Mouse (Mus musculus): ENCODE data around the gene Tacc3. TPM values are rescaled to one million over a fixed set of nuclear protein-coding genes. Genes with fewer than 3 reads are reported as not detected.
A peak's percentile ranks its signal among the peaks of the same experiment; 100 is the strongest.

Gene Tacc3
- polyA plus RNA-seq, 1 experiment from 2014 or later: 316 TPM

DNA sequence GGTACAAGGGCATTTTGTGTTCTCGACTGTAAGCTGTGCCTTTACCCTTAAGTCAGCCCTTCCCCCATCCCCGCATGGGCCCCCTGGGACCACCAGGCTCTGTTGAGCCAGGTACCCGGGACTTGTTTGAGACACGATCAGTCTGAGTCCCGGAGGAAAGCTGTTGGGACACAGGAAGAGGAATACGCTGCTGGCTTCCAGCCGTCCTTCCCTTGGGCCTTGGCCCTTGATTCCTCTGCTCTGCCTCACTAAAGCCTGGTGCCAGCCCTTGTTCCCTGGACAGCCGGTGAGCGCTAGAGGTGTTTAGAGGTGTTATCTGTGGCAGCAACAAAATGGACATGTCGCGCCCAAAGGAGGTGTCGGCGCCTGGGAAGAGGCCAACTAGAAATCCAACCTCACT, 42.1 kb downstream of the Tacc3 start:
- no peaks in the 10 kb centered on the region for H3K9me3 ChIP-seq (ENCODE audit: control insufficient read depth, low read length)
- H3K27me3 ChIP-seq (ENCODE audit: control insufficient read depth, insufficient read depth, low read length): peaks cover 7% of the 10 kb centered on the region; the same call in 1 of the 2 replicates
- no peak overlapping the region for H3K27ac ChIP-seq (replicated peaks; ENCODE audit: low read depth, low read length)
- no peak for DNase-seq (ENCODE audit: low spot score)
- H3K36me3 ChIP-seq (ENCODE audit: control insufficient read depth, insufficient read depth, low read length): no peaks in the 10 kb centered on the region
- H3K4me1 ChIP-seq (ENCODE audit: control insufficient read depth, insufficient read depth, low read length): peaks cover 45% of the 10 kb centered on the region
- no peak overlapping the region for H3K4me2 ChIP-seq (ENCODE audit: low read depth, severe bottlenecking)
- no peak overlapping the region for H3K9ac ChIP-seq (ENCODE audit: low read length)
- no peak for ATAC-seq (ENCODE audit: insufficient number of reproducible peaks, low FRiP score, low TSS enrichment, low read depth)
- no peak overlapping the region for H3K4me3 ChIP-seq (ENCODE audit: low read depth, low read length)
- WGBS: 31% methylated on average over 13 of the region's 13 CpGs

DNA sequence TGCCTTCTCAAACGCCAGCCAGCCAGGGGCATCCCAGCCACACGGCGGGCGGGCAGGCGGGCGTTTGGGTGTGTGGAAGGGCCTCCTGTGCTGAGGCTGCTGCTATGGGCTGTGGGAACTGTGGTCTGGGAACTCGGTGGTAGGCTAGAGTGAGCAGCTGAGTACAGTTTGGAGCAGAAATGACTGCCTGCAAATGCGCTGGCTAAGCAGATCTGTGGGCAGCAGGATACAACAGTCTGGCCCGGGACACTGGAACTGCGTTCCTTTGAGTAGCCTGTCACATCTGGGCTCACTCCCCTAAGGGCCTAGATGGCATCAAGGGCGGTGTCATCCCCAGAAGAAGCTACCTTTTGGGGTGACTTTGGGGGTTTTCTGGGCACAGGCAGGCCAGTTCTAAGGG, 43.9 kb downstream of the Tacc3 start:
- peaks cover 38% of the 10 kb centered on the region for H3K4me1 ChIP-seq (ENCODE audit: control insufficient read depth, insufficient read depth, low read length)
- H3K9ac ChIP-seq (ENCODE audit: low read length): no peak overlapping the region
- DNase-seq (ENCODE audit: low spot score): no peak
- H3K27me3 ChIP-seq (ENCODE audit: control insufficient read depth, insufficient read depth, low read length): no peaks in the 10 kb centered on the region
- no peak overlapping the region for H3K27ac ChIP-seq (replicated peaks; ENCODE audit: low read depth, low read length)
- WGBS: 83% methylated on average over 11 of the region's 11 CpGs
- no peak overlapping the region for H3K4me3 ChIP-seq (ENCODE audit: low read depth, low read length)
- no peaks in the 10 kb centered on the region for H3K36me3 ChIP-seq (ENCODE audit: control insufficient read depth, insufficient read depth, low read length)
- no peak overlapping the region for H3K4me2 ChIP-seq (ENCODE audit: low read depth, severe bottlenecking)
- no peaks in the 10 kb centered on the region for H3K9me3 ChIP-seq (ENCODE audit: control insufficient read depth, low read length)
- ATAC-seq (ENCODE audit: insufficient number of reproducible peaks, low FRiP score, low TSS enrichment, low read depth): no peak

DNA sequence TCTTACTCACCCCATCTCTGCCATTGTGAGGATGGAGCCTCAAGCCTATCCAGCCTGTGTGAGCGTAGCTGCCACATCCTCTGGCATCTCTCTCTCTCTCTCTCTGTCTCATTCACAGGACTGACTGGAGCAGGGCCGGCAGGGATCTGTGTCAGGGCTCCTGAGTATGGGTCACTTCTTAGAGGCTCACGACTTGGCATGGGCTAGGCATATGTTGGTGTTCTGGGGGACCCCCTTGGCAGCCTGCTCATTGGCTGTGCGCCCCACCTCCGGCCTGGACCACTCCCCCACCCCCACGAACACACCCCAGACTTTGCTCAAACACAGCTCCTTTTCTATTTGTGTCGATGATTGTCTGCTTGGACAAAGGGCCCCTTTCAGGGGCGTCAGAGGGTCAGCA, 46.1 kb downstream of the Tacc3 start:
- H3K4me1 ChIP-seq (ENCODE audit: control insufficient read depth, insufficient read depth, low read length): peaks cover 23% of the 10 kb centered on the region
- 75% methylated on average over 8 of the region's 8 CpGs for WGBS
- H3K9me3 ChIP-seq (ENCODE audit: control insufficient read depth, low read length): no peaks in the 10 kb centered on the region
- H3K36me3 ChIP-seq (ENCODE audit: control insufficient read depth, insufficient read depth, low read length): no peaks in the 10 kb centered on the region
- ATAC-seq (ENCODE audit: insufficient number of reproducible peaks, low FRiP score, low TSS enrichment, low read depth) (no peak), DNase-seq (ENCODE audit: low spot score) (no peak)
- no peak overlapping the region for H3K27ac ChIP-seq (replicated peaks; ENCODE audit: low read depth, low read length)
- no peak overlapping the region for H3K9ac ChIP-seq (ENCODE audit: low read length)
- no peak overlapping the region for H3K4me2 ChIP-seq (ENCODE audit: low read depth, severe bottlenecking)
- no peak overlapping the region for H3K4me3 ChIP-seq (ENCODE audit: low read depth, low read length)
- H3K27me3 ChIP-seq (ENCODE audit: control insufficient read depth, insufficient read depth, low read length): no peaks in the 10 kb centered on the region

DNA sequence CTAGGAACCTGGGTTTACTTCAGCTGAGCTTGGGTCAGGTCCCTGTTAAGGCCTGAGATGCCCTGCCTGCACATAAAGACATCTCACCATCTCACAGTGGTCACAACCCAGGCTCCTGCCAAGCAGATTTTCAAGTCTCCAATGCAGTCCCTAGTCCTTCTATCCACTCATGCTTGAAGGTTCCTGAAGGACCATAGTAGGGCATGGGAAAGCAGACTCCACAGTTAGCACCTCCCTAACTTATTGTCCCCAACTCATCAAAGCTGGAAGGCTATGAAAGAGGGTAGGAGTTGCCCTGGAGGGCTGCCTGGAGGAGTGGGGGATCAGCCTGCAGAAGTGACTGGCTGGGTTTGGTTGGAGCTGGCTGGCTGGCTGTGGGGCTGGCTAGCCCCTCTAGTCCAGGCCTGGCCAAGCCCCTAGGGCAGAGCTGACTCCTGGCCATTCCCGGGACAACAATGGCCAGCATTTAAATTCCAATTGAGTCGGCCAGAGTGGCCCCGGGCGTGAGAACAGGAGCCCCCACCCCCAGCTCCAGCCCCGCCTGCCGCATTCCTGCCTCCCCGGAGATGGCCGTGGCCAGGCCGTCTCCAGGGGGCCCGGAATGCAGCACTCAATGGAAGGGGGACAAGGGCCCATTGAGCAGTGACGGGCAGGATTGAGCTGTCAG, 47.1 kb downstream of the Tacc3 start:
- no peaks in the 10 kb centered on the region for H3K9me3 ChIP-seq (ENCODE audit: control insufficient read depth, low read length)
- peaks cover 16% of the 10 kb centered on the region for H3K4me1 ChIP-seq (ENCODE audit: control insufficient read depth, insufficient read depth, low read length)
- 3% methylated on average over 11 of the region's 11 CpGs for WGBS
- no peaks in the 10 kb centered on the region for H3K27me3 ChIP-seq (ENCODE audit: control insufficient read depth, insufficient read depth, low read length)
- H3K4me2 ChIP-seq (ENCODE audit: low read depth, severe bottlenecking): peak overlapping the region; percentile 12; the same call in 1 of the 2 replicates
- DNase-seq (ENCODE audit: low spot score) (no peak), ATAC-seq (ENCODE audit: insufficient number of reproducible peaks, low FRiP score, low TSS enrichment, low read depth) (no peak)
- peak overlapping the region; percentile 19; the same call in 1 of the 2 replicates for H3K9ac ChIP-seq (ENCODE audit: low read length)
- no peak overlapping the region for H3K4me3 ChIP-seq (ENCODE audit: low read depth, low read length)
- no peaks in the 10 kb centered on the region for H3K36me3 ChIP-seq (ENCODE audit: control insufficient read depth, insufficient read depth, low read length)
- no peak overlapping the region; the same call in 1 of the 2 replicates for H3K27ac ChIP-seq (replicated peaks; ENCODE audit: low read depth, low read length)

DNA sequence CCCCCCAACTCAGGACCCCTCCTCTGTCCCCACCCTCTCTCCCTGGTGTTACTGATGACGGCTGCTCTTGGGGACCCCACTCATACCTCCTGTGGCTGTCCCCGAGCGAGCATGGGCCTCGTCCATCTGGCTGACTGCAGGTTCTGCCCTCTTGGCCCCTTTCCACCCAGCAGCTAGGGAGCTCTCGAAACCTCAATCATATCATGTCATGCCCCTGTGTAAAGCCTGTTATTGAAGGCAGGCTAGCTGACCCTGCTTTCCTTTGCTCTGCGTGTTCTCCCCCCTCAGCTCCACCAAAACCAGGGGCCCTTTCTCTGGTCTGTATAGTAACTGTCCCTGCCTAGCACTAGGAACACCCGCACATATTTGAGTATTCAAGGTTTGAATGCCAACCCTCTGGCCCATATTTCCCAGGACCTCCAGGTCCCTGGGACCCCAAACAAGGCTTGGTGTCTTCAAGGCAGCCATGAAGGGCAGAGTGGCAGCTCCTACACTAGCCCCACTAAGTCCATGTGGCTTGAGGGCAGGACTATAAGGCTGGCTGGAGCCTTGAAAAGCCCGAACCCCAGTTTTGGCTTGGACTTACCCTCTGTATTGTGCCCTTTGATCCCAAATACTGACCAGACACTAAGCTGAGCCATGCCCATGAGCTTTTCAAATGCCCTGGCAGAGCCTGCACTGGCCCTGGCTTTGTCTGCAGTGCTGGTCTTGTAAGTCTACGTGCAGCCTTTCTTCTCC, 47.9 kb downstream of the Tacc3 start:
- no peaks in the 10 kb centered on the region for H3K9me3 ChIP-seq (ENCODE audit: control insufficient read depth, low read length)
- H3K4me3 ChIP-seq (ENCODE audit: low read depth, low read length): no peak overlapping the region
- H3K27me3 ChIP-seq (ENCODE audit: control insufficient read depth, insufficient read depth, low read length): no peaks in the 10 kb centered on the region
- no peaks in the 10 kb centered on the region for H3K36me3 ChIP-seq (ENCODE audit: control insufficient read depth, insufficient read depth, low read length)
- peak overlapping the region; percentile 12; the same call in 1 of the 2 replicates for H3K4me2 ChIP-seq (ENCODE audit: low read depth, severe bottlenecking)
- H3K27ac ChIP-seq (replicated peaks; ENCODE audit: low read depth, low read length): no peak overlapping the region; the same call in 1 of the 2 replicates
- 43% methylated on average over 9 of the region's 9 CpGs for WGBS
- ATAC-seq (ENCODE audit: insufficient number of reproducible peaks, low FRiP score, low TSS enrichment, low read depth) (no peak), DNase-seq (ENCODE audit: low spot score) (no peak)
- H3K9ac ChIP-seq (ENCODE audit: low read length): peak overlapping the region; percentile 19; the same call in 1 of the 2 replicates
- peaks cover 11% of the 10 kb centered on the region; the same call in 1 of the 2 replicates for H3K4me1 ChIP-seq (ENCODE audit: control insufficient read depth, insufficient read depth, low read length)

DNA sequence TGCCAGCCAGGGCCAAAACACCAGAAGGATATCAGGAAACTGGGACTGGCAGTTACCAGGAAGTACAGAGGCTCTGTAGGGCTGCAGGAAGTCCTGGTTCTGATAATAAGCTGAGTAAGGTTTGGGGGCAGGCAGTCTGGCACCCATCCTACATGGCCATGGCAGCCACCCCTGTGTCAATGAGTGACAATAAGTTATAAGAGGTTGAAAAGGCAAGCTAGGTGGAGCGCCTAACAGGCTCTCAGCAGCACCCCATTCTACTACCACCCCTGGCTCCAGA, 48.4 kb downstream of the Tacc3 start:
- DNase-seq (ENCODE audit: low spot score) (no peak), ATAC-seq (ENCODE audit: insufficient number of reproducible peaks, low FRiP score, low TSS enrichment, low read depth) (no peak)
- Histone ChIP-seq H3K27ac (replicated peaks; ENCODE audit: low read depth, low read length) (no peak overlapping the region), H3K4me1 (ENCODE audit: control insufficient read depth, insufficient read depth, low read length) (peaks cover 11% of the 10 kb centered on the region; the same call in 1 of the 2 replicates), H3K27me3 (ENCODE audit: control insufficient read depth, insufficient read depth, low read length) (no peaks in the 10 kb centered on the region), H3K4me2 (ENCODE audit: low read depth, severe bottlenecking) (no peak overlapping the region), H3K9ac (ENCODE audit: low read length) (no peak overlapping the region), H3K36me3 (ENCODE audit: control insufficient read depth, insufficient read depth, low read length) (no peaks in the 10 kb centered on the region), H3K9me3 (ENCODE audit: control insufficient read depth, low read length) (no peaks in the 10 kb centered on the region), H3K4me3 (ENCODE audit: low read depth, low read length) (no peak overlapping the region)
- 96% methylated on average over 1 of the region's 1 CpGs for WGBS

DNA sequence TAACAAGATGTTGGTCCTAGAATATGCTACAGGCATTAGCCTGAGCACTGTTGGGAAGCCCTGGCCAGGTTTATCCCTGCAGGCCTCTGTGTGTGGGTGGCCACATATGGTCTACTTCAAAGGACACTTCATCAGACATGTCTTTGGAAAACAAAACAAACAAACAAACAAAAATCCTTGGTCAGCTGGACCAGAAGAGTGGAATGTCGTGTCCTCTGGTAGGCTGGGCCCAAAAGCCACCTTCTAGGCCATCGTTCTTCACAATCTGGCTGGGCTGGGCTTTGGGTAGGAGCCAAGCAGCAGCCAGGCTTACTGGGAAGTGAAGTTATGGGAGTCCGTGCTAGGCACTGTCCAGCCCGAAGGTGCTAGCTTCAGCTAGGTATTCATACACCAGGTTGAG, 49.2 kb downstream of the Tacc3 start:
- no peaks in the 10 kb centered on the region for H3K9me3 ChIP-seq (ENCODE audit: control insufficient read depth, low read length)
- no peak for ATAC-seq (ENCODE audit: insufficient number of reproducible peaks, low FRiP score, low TSS enrichment, low read depth)
- H3K4me2 ChIP-seq (ENCODE audit: low read depth, severe bottlenecking): no peak overlapping the region
- peaks cover 11% of the 10 kb centered on the region; the same call in 1 of the 2 replicates for H3K4me1 ChIP-seq (ENCODE audit: control insufficient read depth, insufficient read depth, low read length)
- no peaks in the 10 kb centered on the region for H3K27me3 ChIP-seq (ENCODE audit: control insufficient read depth, insufficient read depth, low read length)
- DNase-seq (ENCODE audit: low spot score): no peak
- no peak overlapping the region for H3K4me3 ChIP-seq (ENCODE audit: low read depth, low read length)
- no peaks in the 10 kb centered on the region for H3K36me3 ChIP-seq (ENCODE audit: control insufficient read depth, insufficient read depth, low read length)
- 64% methylated on average over 4 of the region's 4 CpGs for WGBS
- no peak overlapping the region for H3K9ac ChIP-seq (ENCODE audit: low read length)
- no peak overlapping the region for H3K27ac ChIP-seq (replicated peaks; ENCODE audit: low read depth, low read length)

DNA sequence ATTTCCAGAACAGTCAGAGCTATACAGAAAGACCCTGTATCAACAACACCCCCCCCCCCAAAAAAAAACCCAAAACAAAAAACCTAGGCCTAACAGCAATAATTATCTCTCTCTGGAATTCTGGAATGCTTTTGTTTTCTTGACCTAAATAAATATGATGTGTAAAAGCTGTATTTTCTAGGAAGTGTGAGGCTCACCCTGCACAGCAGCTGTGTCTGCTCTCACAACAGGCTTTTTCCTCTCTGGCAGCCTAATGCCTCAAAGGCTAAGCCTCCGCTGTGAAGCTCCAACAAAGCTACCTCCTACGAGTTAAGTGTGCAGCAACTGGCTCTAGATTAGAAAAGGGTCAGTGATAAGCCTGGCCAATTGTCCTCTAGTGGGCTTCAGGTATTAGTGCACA, 51.1 kb downstream of the Tacc3 start:
- DNase-seq (ENCODE audit: low spot score) (no peak), ATAC-seq (ENCODE audit: insufficient number of reproducible peaks, low FRiP score, low TSS enrichment, low read depth) (no peak)
- H3K4me3 ChIP-seq (ENCODE audit: low read depth, low read length): no peak overlapping the region
- H3K36me3 ChIP-seq (ENCODE audit: control insufficient read depth, insufficient read depth, low read length): no peaks in the 10 kb centered on the region
- H3K27ac ChIP-seq (replicated peaks; ENCODE audit: low read depth, low read length): no peak overlapping the region
- H3K9me3 ChIP-seq (ENCODE audit: control insufficient read depth, low read length): no peaks in the 10 kb centered on the region
- H3K4me1 ChIP-seq (ENCODE audit: control insufficient read depth, insufficient read depth, low read length): peaks cover 11% of the 10 kb centered on the region; the same call in 1 of the 2 replicates
- no peak overlapping the region for H3K4me2 ChIP-seq (ENCODE audit: low read depth, severe bottlenecking)
- no peaks in the 10 kb centered on the region for H3K27me3 ChIP-seq (ENCODE audit: control insufficient read depth, insufficient read depth, low read length)
- no peak overlapping the region for H3K9ac ChIP-seq (ENCODE audit: low read length)
- WGBS: 69% methylated on average over 2 of the region's 2 CpGs

Data from limb, embryonic 11.5 days (tissue).